Mouse (Mus musculus) cerebellum, adult 11 months (tissue): Measurements from ENCODE around the gene Gm28539.
"Not testable (repeated sequence)": the region's sequence is repeated elsewhere in the genome, so short reads cannot be mapped to it uniquely, and the experiment has no call there.

ENCODE experiments used
- DNase-seq: peaks from one replicate; pipeline ENCODE4 v3.0.0; 2022

The Gm28539 gene

GRCm38 (mm10) chr16:18969420-18970128 is 133.2 kb downstream of the Gm28539 start:
- DNase-seq = no peak

DNA sequence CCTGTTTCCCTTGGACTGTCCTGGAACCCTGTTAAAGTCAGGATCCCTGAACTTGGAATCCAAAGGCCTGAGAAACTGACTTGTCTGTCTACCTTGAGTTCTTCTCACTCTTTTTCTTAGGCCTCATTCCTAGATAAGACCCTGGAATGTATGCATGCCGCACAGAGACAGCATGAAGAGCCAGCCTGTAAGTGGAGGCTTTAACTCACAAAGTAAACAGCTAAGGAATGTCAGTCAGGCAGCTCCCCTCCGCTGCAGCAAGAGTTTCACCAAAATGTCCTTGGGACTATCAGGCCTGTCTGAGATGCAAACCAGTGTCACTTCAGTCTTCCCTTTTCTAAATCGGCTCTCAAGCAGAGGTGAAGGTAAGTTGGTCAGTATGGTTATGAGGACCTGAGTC is 134.5 kb downstream of the Gm28539 start:
- no peak for DNase-seq

GRCm38 (mm10) chr16:18975665-18976064 is 139.3 kb downstream of the Gm28539 start:
- DNase-seq = not testable (repeated sequence)

GRCm38 (mm10) chr16:18976315-18976714 is 139.9 kb downstream of the Gm28539 start:
- no peak for DNase-seq

DNA sequence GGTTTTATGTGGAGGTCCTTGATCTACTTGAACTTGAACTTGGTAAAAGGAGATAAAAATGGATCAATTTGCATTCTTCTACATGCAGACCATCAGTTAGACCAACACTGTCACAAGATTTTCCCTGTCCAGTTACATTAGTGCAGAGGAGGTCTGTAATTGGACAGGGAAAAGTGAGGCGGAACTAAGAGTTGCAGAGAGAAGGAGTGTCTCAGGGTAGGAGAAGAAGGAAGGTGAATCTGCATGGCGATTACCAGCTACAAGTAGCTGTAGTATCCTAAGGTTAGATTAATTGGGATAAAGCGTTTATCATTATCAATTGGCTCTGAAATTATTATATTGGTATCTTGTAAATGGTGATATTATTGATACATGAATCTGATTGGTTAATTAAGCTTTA is 150.0 kb downstream of the Gm28539 start:
- DNase-seq = no peak

- no peak for DNase-seq
These were observed 150.5 kb downstream of the Gm28539 start for GRCm38 (mm10) chr16:18986860-18987259.

DNA sequence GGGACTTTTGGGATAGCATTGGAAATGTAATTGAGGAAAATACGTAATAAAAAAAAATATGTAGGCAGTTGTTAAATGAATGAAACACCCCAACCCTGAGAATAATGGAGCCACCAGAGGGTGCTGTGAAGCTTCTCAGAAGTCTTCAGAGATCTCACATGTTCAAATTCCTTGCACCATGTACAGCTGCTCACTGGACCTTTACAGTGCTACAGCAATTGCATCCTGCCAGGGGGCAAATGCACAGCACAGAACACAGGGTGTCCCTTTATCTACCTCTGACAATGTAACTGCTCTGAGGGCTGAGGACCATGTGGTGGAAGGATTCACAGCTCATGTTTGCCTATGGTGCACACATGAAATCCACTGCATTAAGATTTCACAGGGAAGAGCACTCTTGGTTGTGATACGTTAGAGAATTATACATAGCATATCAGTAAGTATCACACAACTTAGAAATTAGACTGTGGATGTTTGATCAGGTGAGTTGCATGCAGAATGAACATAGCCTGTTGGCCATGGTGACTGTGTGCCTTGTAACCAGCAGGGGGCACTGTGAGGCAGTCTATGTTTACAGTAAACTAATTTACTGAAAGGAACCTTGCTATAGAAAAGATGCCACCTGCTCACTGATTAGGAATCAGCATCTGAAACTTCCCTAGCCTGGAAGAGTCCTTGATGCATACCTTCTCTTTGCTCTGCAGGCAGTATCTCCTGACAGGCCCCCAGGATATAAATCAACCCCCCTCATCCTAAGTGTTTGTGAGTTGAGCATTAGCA is 166.4 kb downstream of the Gm28539 start:
- not testable (repeated sequence) for DNase-seq

- DNase-seq = no peak
These were observed 167.4 kb downstream of the Gm28539 start for GRCm38 (mm10) chr16:19003757-19004156.

DNA sequence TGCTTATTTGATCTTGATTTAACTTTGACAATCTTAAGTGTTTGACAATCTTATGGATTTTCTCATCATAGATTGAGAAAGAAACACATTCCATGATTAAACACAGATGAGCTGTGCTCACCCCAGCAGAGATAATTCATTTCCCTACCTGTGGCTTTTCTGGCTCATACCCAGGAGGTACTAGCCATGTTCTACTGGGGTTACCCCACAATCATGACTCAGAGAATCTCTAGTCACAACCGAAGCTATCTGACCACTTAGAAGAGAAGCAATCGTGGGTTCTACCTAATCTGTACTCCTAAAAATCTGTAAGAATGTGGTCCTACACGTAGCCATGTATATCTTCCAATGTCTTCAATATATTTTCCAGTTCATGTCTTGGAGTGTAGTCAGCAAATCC is 168.9 kb downstream of the Gm28539 start:
- no peak for DNase-seq
